Mouse (Mus musculus) bone marrow macrophage, adult 2 months (primary cell): ENCODE data around the gene 1700080O16Rik.

Source experiments
- CTCF ChIP-seq: IDR thresholded peaks from 2 replicates; pipeline ENCODE4 v1.5.1; 2012; ENCODE audit warnings: low read depth, mild to moderate bottlenecking, low read length, moderate library complexity
- POLR2A ChIP-seq: IDR thresholded peaks from 2 replicates; pipeline ENCODE4 v1.6.1; 2012; ENCODE audit warnings: mild to moderate bottlenecking, low read depth, low read length, borderline replicate concordance

DNA sequence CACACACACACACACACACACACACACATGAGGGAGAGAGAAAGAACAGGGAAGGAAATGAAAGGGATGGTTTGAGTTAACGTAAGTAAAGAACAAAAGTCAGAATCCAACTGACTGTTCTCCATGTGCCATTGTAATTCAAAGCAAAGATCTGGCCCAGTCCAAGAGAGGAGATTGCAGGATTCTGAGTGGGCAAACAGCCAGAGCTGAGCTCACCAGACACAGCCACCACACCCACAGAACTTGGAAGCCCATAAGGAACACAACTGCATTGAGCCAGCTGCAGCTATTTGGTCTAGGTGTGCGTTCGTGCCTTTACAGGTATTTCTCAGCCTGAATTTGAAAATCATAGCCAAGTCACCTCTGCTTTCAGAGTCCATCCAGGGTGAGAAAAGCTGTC is 24.5 kb downstream of the 1700080O16Rik start:
- no peak for TF ChIP-seq POLR2A
- no peak for TF ChIP-seq CTCF
